Mouse (Mus musculus) MEL (cell line): ENCODE measurements around the gene Ccl5. TPM values are rescaled to one million over a fixed set of nuclear protein-coding genes. Genes with fewer than 3 reads are reported as not detected.

Experiments
- DNase-seq: peaks from one replicate; pipeline ENCODE4 v3.0.0; 2011; ENCODE audit warnings: low read depth, low spot score
- H3K27ac ChIP-seq: 2 replicates; pipeline ENCODE4 v1.5.1; 2012; ENCODE audit warnings: low read depth, mild to moderate bottlenecking, control low read depth, low read length, moderate library complexity; ENCODE audit not compliant: control insufficient read depth
- H3K27me3 ChIP-seq, 2 experiments: fragments of 150-350 bp in 1 of 2; sonication (generic) in 1 of 2; 2 replicates each; pipeline ENCODE4 v1.6.1; 2012; ENCODE audit warnings: low read length in 2 of 2, mild to moderate bottlenecking in 2 of 2, improper control_type of control experiment in 1 of 2, moderate library complexity in 1 of 2; ENCODE audit not compliant: insufficient read depth in 2 of 2, control insufficient read depth in 1 of 2
- H3K36me3 ChIP-seq, 2 experiments: 2 replicates each; pipeline ENCODE4 v1.6.1; 2012 to 2014; ENCODE audit warnings: low read length in 2 of 2, improper control_type of control experiment in 1 of 2, inconsistent platforms in 1 of 2, mild to moderate bottlenecking in 1 of 2; ENCODE audit not compliant: insufficient read depth in 2 of 2, control insufficient read depth in 1 of 2
- H3K4me1 ChIP-seq, 2 experiments: fragments of 150-350 bp in 1 of 2; sonication (generic) in 1 of 2; 2 replicates each; pipeline ENCODE4 v1.6.1; 2012; ENCODE audit warnings: low read length in 2 of 2, improper control_type of control experiment in 1 of 2, mild to moderate bottlenecking in 1 of 2; ENCODE audit not compliant: insufficient read depth in 2 of 2, control insufficient read depth in 1 of 2
- H3K4me3 ChIP-seq, 2 experiments: fragments of 150-350 bp in 1 of 2; sonication (generic) in 1 of 2; 2 replicates each; pipeline ENCODE4 v1.5.1; 2012; ENCODE audit warnings: low read depth in 2 of 2, low read length in 2 of 2, mild to moderate bottlenecking in 2 of 2, moderate library complexity in 2 of 2, control low read depth in 1 of 2, improper control_type of control experiment in 1 of 2; ENCODE audit not compliant: control insufficient read depth in 1 of 2, insufficient read depth in 1 of 2
- H3K79me2 ChIP-seq: 2 replicates; pipeline ENCODE4 v1.6.1; 2012; ENCODE audit warnings: mild to moderate bottlenecking, low read length, moderate library complexity; ENCODE audit not compliant: control insufficient read depth, poor library complexity, insufficient read depth
- H3K9ac ChIP-seq: 2 replicates; pipeline ENCODE4 v1.6.1; 2012; ENCODE audit warnings: low read depth, mild to moderate bottlenecking, control low read depth, low read length, moderate library complexity; ENCODE audit not compliant: control insufficient read depth, poor library complexity, severe bottlenecking
- H3K9me3 ChIP-seq: fragments of 150-350 bp; sonication (generic); replicated peaks from 2 replicates; pipeline ENCODE4 v1.6.1; 2012; ENCODE audit warnings: mild to moderate bottlenecking, low read length, improper control_type of control experiment, moderate library complexity; ENCODE audit not compliant: insufficient read depth
- CTCF ChIP-seq, 3 experiments: IDR thresholded peaks in 2 of 3; conservative IDR thresholded peaks in 1 of 3; 2 replicates each; pipeline ENCODE4 v1.5.1; 2011 to 2012; ENCODE audit warnings: low read length in 3 of 3, low read depth in 2 of 3, mild to moderate bottlenecking in 2 of 3, improper control_type of control experiment in 1 of 3, inconsistent platforms in 1 of 3, mixed read lengths in 1 of 3, moderate library complexity in 1 of 3; ENCODE audit not compliant: control insufficient read depth in 1 of 3, insufficient read depth in 1 of 3, poor library complexity in 1 of 3, severe bottlenecking in 1 of 3
- ELF1 ChIP-seq: IDR thresholded peaks from 2 replicates; pipeline ENCODE4 v1.6.1; 2014; ENCODE audit warnings: low read depth, mild to moderate bottlenecking, inconsistent platforms, low read length, improper control_type of control experiment, moderate library complexity
- EP300 ChIP-seq, 2 experiments: IDR thresholded peaks; 2 replicates each; pipeline ENCODE4 v1.6.1; 2011; ENCODE audit warnings: improper control_type of control experiment in 2 of 2, low read length in 2 of 2, low read depth in 1 of 2, mild to moderate bottlenecking in 1 of 2
- ETS1 ChIP-seq: IDR thresholded peaks from 2 replicates; pipeline ENCODE4 v1.6.1; 2012; ENCODE audit warnings: low read depth, mild to moderate bottlenecking, inconsistent platforms, low read length, improper control_type of control experiment, moderate library complexity
- GABPA ChIP-seq: IDR thresholded peaks from 2 replicates; pipeline ENCODE4 v1.6.1; 2012; ENCODE audit warnings: low read depth, mild to moderate bottlenecking, inconsistent platforms, low read length, improper control_type of control experiment, moderate library complexity
- GATA1 ChIP-seq: IDR thresholded peaks from 2 replicates; pipeline ENCODE4 v1.6.1; 2011; ENCODE audit warnings: low read depth, low read length, improper control_type of control experiment
- HCFC1 ChIP-seq: IDR thresholded peaks from 2 replicates; pipeline ENCODE4 v1.6.1; 2012; ENCODE audit warnings: low read depth, mild to moderate bottlenecking, inconsistent platforms, low read length, improper control_type of control experiment, moderate library complexity
- JUND ChIP-seq: IDR thresholded peaks from 2 replicates; pipeline ENCODE4 v1.6.1; 2011; ENCODE audit warnings: low read depth, mild to moderate bottlenecking, improper control_type of control experiment, low read length
- KAT2A ChIP-seq: conservative IDR thresholded peaks from 2 replicates; pipeline ENCODE4 v1.6.1; 2012; ENCODE audit warnings: low read depth, low read length, improper control_type of control experiment, inconsistent platforms
- MAFK ChIP-seq: IDR thresholded peaks from 2 replicates; pipeline ENCODE4 v1.6.1; 2011; ENCODE audit warnings: low read depth, mild to moderate bottlenecking, low read length, improper control_type of control experiment, borderline replicate concordance
- MAX ChIP-seq: IDR thresholded peaks from 2 replicates; pipeline ENCODE4 v1.6.1; 2011; ENCODE audit warnings: low read length, improper control_type of control experiment
- MAZ ChIP-seq: IDR thresholded peaks from 2 replicates; pipeline ENCODE4 v1.6.1; 2012; ENCODE audit warnings: low read depth, mild to moderate bottlenecking, inconsistent platforms, low read length, improper control_type of control experiment
- MEF2A ChIP-seq: IDR thresholded peaks from 2 replicates; pipeline ENCODE4 v1.6.1; 2014; ENCODE audit warnings: low read depth, mild to moderate bottlenecking, inconsistent platforms, low read length, improper control_type of control experiment; ENCODE audit not compliant: poor library complexity, insufficient replicate concordance, severe bottlenecking; ENCODE audit errors: extremely low read depth
- MXI1 ChIP-seq: IDR thresholded peaks from 2 replicates; pipeline ENCODE4 v1.6.1; 2011; ENCODE audit warnings: mild to moderate bottlenecking, low read depth, low read length, improper control_type of control experiment
- MYB ChIP-seq: IDR thresholded peaks from 2 replicates; pipeline ENCODE4 v1.6.1; 2011; ENCODE audit warnings: mild to moderate bottlenecking, low read depth, low read length, improper control_type of control experiment
- MYC ChIP-seq: IDR thresholded peaks from 2 replicates; pipeline ENCODE4 v1.6.1; 2011; ENCODE audit warnings: low read depth, mild to moderate bottlenecking, low read length, improper control_type of control experiment, moderate library complexity
- NELFE ChIP-seq: IDR thresholded peaks from 2 replicates; pipeline ENCODE4 v1.6.1; 2011; ENCODE audit warnings: low read depth, low read length, improper control_type of control experiment
- POLR2A ChIP-seq, 2 experiments: IDR thresholded peaks; 2 replicates each; pipeline ENCODE4 v1.6.1; 2011 to 2012; ENCODE audit warnings: low read length in 2 of 2, mild to moderate bottlenecking in 2 of 2, control low read depth in 1 of 2, improper control_type of control experiment in 1 of 2, low read depth in 1 of 2, moderate library complexity in 1 of 2; ENCODE audit not compliant: control insufficient read depth in 1 of 2, insufficient read depth in 1 of 2, poor library complexity in 1 of 2
- POLR2AphosphoS2 ChIP-seq: IDR thresholded peaks from 2 replicates; pipeline ENCODE4 v1.6.1; 2011; ENCODE audit warnings: low read length, improper control_type of control experiment
- POLR2AphosphoS5 ChIP-seq: IDR thresholded peaks from 2 replicates; pipeline ENCODE4 v1.6.1; 2012; ENCODE audit warnings: low read depth, borderline replicate concordance, mild to moderate bottlenecking, inconsistent platforms, low read length, moderate library complexity, mixed read lengths
- RCOR1 ChIP-seq: IDR thresholded peaks from 2 replicates; pipeline ENCODE4 v1.6.1; 2012; ENCODE audit warnings: low read depth, mild to moderate bottlenecking, inconsistent platforms, low read length, improper control_type of control experiment
- SIN3A ChIP-seq: IDR thresholded peaks from 2 replicates; pipeline ENCODE4 v1.6.1; 2012; ENCODE audit warnings: low read length, improper control_type of control experiment, inconsistent platforms
- TAL1 ChIP-seq: IDR thresholded peaks from 2 replicates; pipeline ENCODE4 v1.6.1; 2012; ENCODE audit warnings: mild to moderate bottlenecking, inconsistent platforms, low read length, moderate library complexity, mixed read lengths
- TBP ChIP-seq: IDR thresholded peaks from 2 replicates; pipeline ENCODE4 v1.8.0; 2011; ENCODE audit warnings: low read depth, low read length, improper control_type of control experiment
- TCF12 ChIP-seq: IDR thresholded peaks from 2 replicates; pipeline ENCODE4 v1.6.1; 2014; ENCODE audit warnings: low read depth, mild to moderate bottlenecking, inconsistent platforms, low read length, improper control_type of control experiment, moderate library complexity
- USF1 ChIP-seq: IDR thresholded peaks from 2 replicates; pipeline ENCODE4 v1.6.1; 2014; ENCODE audit warnings: low read depth, mild to moderate bottlenecking, inconsistent platforms, low read length, improper control_type of control experiment, moderate library complexity
- ZC3H11A ChIP-seq: IDR thresholded peaks from 2 replicates; pipeline ENCODE4 v1.6.1; 2012; ENCODE audit warnings: low read depth, mild to moderate bottlenecking, inconsistent platforms, low read length, improper control_type of control experiment
- ZKSCAN1 ChIP-seq: IDR thresholded peaks from 2 replicates; pipeline ENCODE4 v1.6.1; 2012; ENCODE audit warnings: low read depth, mild to moderate bottlenecking, inconsistent platforms, low read length, improper control_type of control experiment, moderate library complexity
- polyA plus RNA-seq, 2 experiments: library from polyadenylated mRNA; stranded (reverse) in 1 of 2; unstranded in 1 of 2; fragments of >175 nt in 1 of 2; fragments of >200 nt in 1 of 2; gene quantifications; 2 replicates each; pipeline versions ENCODE4 v1.2.1 to v1.2.4; 2012; ENCODE audit warnings: low replicate concordance in 2 of 2, low read depth in 1 of 2; ENCODE audit not compliant: insufficient read length in 2 of 2, insufficient read depth in 1 of 2, missing spikeins in 1 of 2
- total RNA-seq: library from RNA; depleted of rRNA; stranded (reverse); fragments of 300-350 nt; gene quantifications from 2 replicates; pipeline ENCODE4 v1.2.3, GENCODE M21; 2012

Ccl5 gene
- total and polyA plus RNA-seq, 3 experiments, result 0.56 TPM; not detected in 2

DNA sequence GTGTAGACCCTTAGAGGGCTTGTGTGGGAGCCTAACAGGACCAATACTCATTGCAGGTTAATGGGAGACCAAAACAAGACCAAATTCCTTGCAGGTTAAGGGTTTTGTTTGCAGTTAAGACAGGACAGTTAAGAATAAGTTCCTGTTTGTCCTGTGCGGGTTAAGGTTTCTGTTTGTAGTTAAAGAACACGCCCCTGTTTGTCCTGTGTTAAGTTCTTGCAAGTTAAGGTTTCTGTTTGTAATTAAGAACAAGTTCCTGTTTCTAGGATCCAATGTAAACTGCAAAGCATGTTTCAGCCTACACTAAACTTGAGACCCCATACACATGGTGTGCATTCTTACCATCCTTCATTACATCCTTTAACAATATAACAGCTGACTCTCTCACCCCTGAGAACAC lies 39.9 kb upstream of the Ccl5 start:
- H3K4me1 ChIP-seq, result peaks cover 38 to 42% of the 10 kb centered on the region in 2 experiments
- no peak for TF ChIP-seq GATA1
- TF ChIP-seq JUND, result 0 out of 2 replicates have a peak, but pooled peaks have one; percentile 17
- TF ChIP-seq ZC3H11A, result no peak
- TF ChIP-seq TCF12, result no peak; the same call in none of the 2 replicates
- TF ChIP-seq POLR2A (IDR thresholded peaks at IDR 0.05; ENCODE audit: control insufficient read depth in 1 of 2, insufficient read depth in 1 of 2, low read depth in 1 of 2, low read length in 2 of 2, poor library complexity in 1 of 2), result 0 out of 4 replicates have a peak, but pooled peaks of 1 of the 2 experiments have one; percentile 12
- TF ChIP-seq RCOR1, result no peak
- TF ChIP-seq ELF1, result 0 out of 2 replicates have a peak, but pooled peaks have one; percentile 31
- 0 out of 2 replicates have a peak, but pooled peaks have one; percentile 37 for TF ChIP-seq HCFC1
- TF ChIP-seq POLR2AphosphoS5, result no peak
- TF ChIP-seq MYB, result peak; percentile 95
- TF ChIP-seq MAFK, result no peak
- peak; percentile 66; the same call in 1 of the 2 replicates for TF ChIP-seq MXI1
- TF ChIP-seq POLR2AphosphoS2, result no peak
- TF ChIP-seq MEF2A, result no peak
- TF ChIP-seq TBP, result peak; percentile 58; the same call in 1 of the 2 replicates
- TF ChIP-seq MAX, result peak; percentile 62
- no peak for TF ChIP-seq GABPA
- no peak for TF ChIP-seq NELFE
- TF ChIP-seq TAL1, result no peak
- peak; percentile 28; the same call in 1 of the 2 replicates for TF ChIP-seq ETS1
- TF ChIP-seq SIN3A, result peak; percentile 77
- no peak for TF ChIP-seq KAT2A
- TF ChIP-seq USF1, result no peak
- no peak for TF ChIP-seq CTCF (IDR thresholded peaks at IDR 0.05 in 2 of 3, conservative IDR thresholded peaks at IDR 0.05 in 1 of 3; ENCODE audit: control insufficient read depth in 1 of 3, insufficient read depth in 1 of 3, low read depth in 2 of 3, low read length in 3 of 3, poor library complexity in 1 of 3, severe bottlenecking in 1 of 3)
- no peak for TF ChIP-seq ZKSCAN1
- TF ChIP-seq MAZ, result no peak
- peak; percentile 89 for TF ChIP-seq MYC
- TF ChIP-seq EP300 (IDR thresholded peaks at IDR 0.05; ENCODE audit: low read depth in 1 of 2, low read length in 2 of 2), result peak; percentile 82 to 86
- TF ChIP-seq, all 39 proteins: peak for 12
- peak overlapping the region; percentile 74 for H3K27ac ChIP-seq
- H3K9me3 ChIP-seq, result no peaks in the 10 kb centered on the region
- peak overlapping the region in 1 of 2 experiments; percentile 24; a peak in 3 of 4 replicates for H3K4me3 ChIP-seq
- no peaks in the 10 kb centered on the region for H3K27me3 ChIP-seq
- H3K9ac ChIP-seq, result peak overlapping the region; percentile 4; the same call in 1 of the 2 replicates
- H3K36me3 ChIP-seq, result peaks cover 0 to 48% of the 10 kb centered on the region in 2 experiments; a peak in 2 of 4 replicates
- peak; percentile 87 for DNase-seq
- no peaks in the 10 kb centered on the region for H3K79me2 ChIP-seq
